Comparison of ENCODE assay signal across 13 mouse cellular contexts in genomic region chr4:95390549-95390948, GRCm38 (mm10).
"Had no signal": no experiment of that assay in that cellular context is flagged by ENCODE, and none has a peak within 500 bp of the region (broad histone marks: within the 10 kb centered on the region; RNA-seq: fewer than 3 reads in every experiment).

No protein-coding gene starts in this region.

- H3K27ac ChIP-seq: intestine, embryonic 15.5 days; limb, embryonic 15.5 days; liver, embryonic 12.5 days; midbrain, embryonic 12.5 days had no signal

- ATAC-seq: liver, embryonic 12.5 days; midbrain, embryonic 16.5 days had no signal

- H3K4me2 ChIP-seq: intestine, embryonic 15.5 days; kidney, embryonic 15.5 days; limb, embryonic 15.5 days; liver, embryonic 12.5 days; midbrain, embryonic 12.5 days had no signal

- H3K9ac ChIP-seq: intestine, embryonic 15.5 days; kidney, embryonic 15.5 days; limb, embryonic 15.5 days; liver, embryonic 12.5 days; midbrain, embryonic 12.5 days had no signal

- H3K27me3 ChIP-seq: intestine, embryonic 15.5 days; kidney, embryonic 15.5 days; limb, embryonic 15.5 days; liver, embryonic 12.5 days; megakaryocyte, embryonic 14.5 days had no signal

- H3K9me3 ChIP-seq: intestine, embryonic 15.5 days; kidney, embryonic 15.5 days; limb, embryonic 15.5 days; liver, embryonic 12.5 days; megakaryocyte, embryonic 14.5 days; midbrain, embryonic 12.5 days had no signal

- H3K4me3 ChIP-seq: intestine, embryonic 15.5 days; kidney, embryonic 15.5 days; limb, embryonic 15.5 days; liver, embryonic 12.5 days; megakaryocyte, embryonic 14.5 days; midbrain, embryonic 12.5 days had no signal

- H3K36me3 ChIP-seq: intestine, embryonic 15.5 days; kidney, embryonic 15.5 days; limb, embryonic 15.5 days; liver, embryonic 12.5 days; midbrain, embryonic 12.5 days had no signal

- DNase-seq: kidney, adult 18-20 months; kidney, postnatal 25 days; layer of hippocampus, adult 9-11 months; layer of hippocampus, postnatal 36 days; right cerebral cortex, postnatal 14 days; thymus, postnatal 36 days had no signal

- H3K4me1 ChIP-seq: midbrain, embryonic 12.5 days had no signal
